Mouse (Mus musculus) MEL (cell line): Measurements from ENCODE around the gene Cd44.

Experiments
- CTCF ChIP-seq, 3 experiments: IDR thresholded peaks in 2 of 3; conservative IDR thresholded peaks in 1 of 3; 2 replicates each; pipeline ENCODE4 v1.5.1; 2011 to 2012; ENCODE audit warnings: low read length in 3 of 3, low read depth in 2 of 3, mild to moderate bottlenecking in 2 of 3, improper control_type of control experiment in 1 of 3, inconsistent platforms in 1 of 3, mixed read lengths in 1 of 3, moderate library complexity in 1 of 3; ENCODE audit not compliant: control insufficient read depth in 1 of 3, insufficient read depth in 1 of 3, poor library complexity in 1 of 3, severe bottlenecking in 1 of 3
- NELFE ChIP-seq: IDR thresholded peaks from 2 replicates; pipeline ENCODE4 v1.6.1; 2011; ENCODE audit warnings: low read depth, low read length, improper control_type of control experiment
- POLR2A ChIP-seq, 2 experiments: IDR thresholded peaks; 2 replicates each; pipeline ENCODE4 v1.6.1; 2011 to 2012; ENCODE audit warnings: low read length in 2 of 2, mild to moderate bottlenecking in 2 of 2, control low read depth in 1 of 2, improper control_type of control experiment in 1 of 2, low read depth in 1 of 2, moderate library complexity in 1 of 2; ENCODE audit not compliant: control insufficient read depth in 1 of 2, insufficient read depth in 1 of 2, poor library complexity in 1 of 2
- SMC3 ChIP-seq: IDR thresholded peaks from 2 replicates; pipeline ENCODE4 v1.6.1; 2011; ENCODE audit warnings: low read depth, low read length, improper control_type of control experiment

DNA sequence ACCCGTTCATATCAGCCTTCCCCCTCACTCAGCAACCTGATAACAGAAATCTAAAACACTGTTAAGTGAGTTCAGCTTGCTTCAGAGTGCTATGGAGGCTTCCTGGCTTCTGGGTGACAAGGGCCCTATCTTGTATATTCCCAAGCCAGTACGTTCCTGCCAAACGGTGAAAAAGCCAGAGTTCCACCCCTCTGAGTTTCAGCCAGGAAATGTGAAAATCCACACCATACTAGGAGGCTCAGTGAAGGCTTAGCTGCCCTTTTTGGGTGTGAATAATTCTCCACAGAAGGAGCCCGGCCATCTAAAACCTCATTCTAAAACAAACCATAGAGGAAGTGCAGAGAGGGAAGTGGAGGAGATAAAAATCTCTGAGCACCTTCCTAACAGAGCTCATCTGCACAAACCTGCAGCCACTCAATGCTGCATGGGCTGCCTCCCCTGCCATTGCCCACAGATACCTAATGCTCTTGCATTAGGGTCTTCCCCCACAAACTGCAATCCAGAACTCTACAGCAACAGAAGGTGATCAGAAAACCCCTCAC is 49.5 kb downstream of the Cd44 start:
- TF ChIP-seq POLR2A (IDR thresholded peaks at IDR 0.05; ENCODE audit: control insufficient read depth in 1 of 2, insufficient read depth in 1 of 2, low read depth in 1 of 2, low read length in 2 of 2, poor library complexity in 1 of 2) (no peak), CTCF (IDR thresholded peaks at IDR 0.05 in 2 of 3, conservative IDR thresholded peaks at IDR 0.05 in 1 of 3; ENCODE audit: control insufficient read depth in 1 of 3, insufficient read depth in 1 of 3, low read depth in 2 of 3, low read length in 3 of 3, poor library complexity in 1 of 3, severe bottlenecking in 1 of 3) (no peak), NELFE (no peak), SMC3 (no peak)
